Mouse (Mus musculus) hindbrain, embryonic 13.5 days (tissue): Measurements from ENCODE around the gene Anapc7. TPM values are rescaled to one million over a fixed set of nuclear protein-coding genes. Genes with fewer than 3 reads are reported as not detected.

Experiments used
- ATAC-seq: fragments of 200-750 bp; cut with Nextera tagmentation; 2 replicates; pipeline ENCODE4 v1.8.0; 2017; ENCODE audit warnings: moderate TSS enrichment; ENCODE audit not compliant: low FRiP score
- H3K27ac ChIP-seq: fragments of 300-500 bp; sonication (generic); 2 replicates; pipeline ENCODE4 v1.5.1; 2015; ENCODE audit warnings: inconsistent platforms, mild to moderate bottlenecking, moderate library complexity
- H3K27me3 ChIP-seq: fragments of 300-500 bp; sonication (generic); 2 replicates; pipeline ENCODE4 v1.6.1; 2015; ENCODE audit warnings: mild to moderate bottlenecking, inconsistent platforms
- H3K36me3 ChIP-seq: fragments of 300-500 bp; sonication (generic); 2 replicates; pipeline ENCODE4 v1.6.1; 2015; ENCODE audit warnings: mild to moderate bottlenecking, inconsistent platforms
- H3K4me1 ChIP-seq: fragments of 300-500 bp; sonication (generic); replicated peaks from 2 replicates; pipeline ENCODE4 v1.6.1; 2015; ENCODE audit warnings: inconsistent platforms
- H3K4me2 ChIP-seq: fragments of 300-500 bp; sonication (generic); 2 replicates; pipeline ENCODE4 v1.6.1; 2015; ENCODE audit warnings: inconsistent platforms, mild to moderate bottlenecking, moderate library complexity
- H3K4me3 ChIP-seq: fragments of 300-500 bp; sonication (generic); 2 replicates; pipeline ENCODE4 v1.5.1; 2015; ENCODE audit warnings: mild to moderate bottlenecking, inconsistent platforms
- H3K9ac ChIP-seq: fragments of 300-500 bp; sonication (generic); 2 replicates; pipeline ENCODE4 v1.6.1; 2015; ENCODE audit warnings: mild to moderate bottlenecking, inconsistent platforms
- H3K9me3 ChIP-seq: fragments of 300-500 bp; sonication (generic); 2 replicates; pipeline ENCODE4 v1.6.1; 2016; ENCODE audit warnings: inconsistent platforms
- WGBS: fragments of 180-500 bp; shearing (Covaris S2); methylation state at CpG from one replicate; pipeline ENCODE4 v1.1.7; 2015; 5-methylcytosine and 5-hydroxymethylcytosine counted together
- polyA plus RNA-seq: library from polyadenylated mRNA; unstranded; fragments of >200 nt; fragmentation: Nextera tagmentation; extraction: Ambion mirVana; gene quantifications from 2 replicates; pipeline ENCODE4 v1.2.1, GENCODE M21; 2015

Anapc7 gene
- polyA plus RNA-seq, 1 experiment from 2014 or later: 46.7 TPM

DNA sequence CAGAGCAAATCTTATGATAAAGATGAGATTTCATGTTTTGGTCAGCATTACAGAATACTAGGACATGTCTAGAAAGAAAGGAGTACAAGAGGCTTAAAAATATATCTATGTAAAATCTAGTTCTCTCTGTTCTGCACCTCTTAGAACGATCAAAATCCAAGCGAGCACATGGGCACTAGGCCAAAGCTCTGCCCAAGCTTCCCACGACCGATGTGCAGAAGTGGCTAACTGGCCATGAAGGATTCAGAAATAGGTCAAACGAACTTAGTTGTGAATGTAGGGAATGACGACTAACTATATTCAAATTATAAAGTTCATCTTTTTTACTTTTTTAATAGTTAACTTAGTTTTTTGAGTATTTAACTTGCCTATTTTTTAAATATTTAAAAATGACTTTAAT lies 66.3 kb downstream of the Anapc7 start:
- WGBS: 91% methylated on average over 6 of the region's 6 CpGs
- Histone ChIP-seq H3K9ac (no peak overlapping the region), H3K4me1 (no peaks in the 10 kb centered on the region), H3K9me3 (no peaks in the 10 kb centered on the region), H3K4me2 (no peak overlapping the region), H3K27me3 (no peaks in the 10 kb centered on the region), H3K27ac (no peak overlapping the region), H3K36me3 (peaks cover 80% of the 10 kb centered on the region), H3K4me3 (no peak overlapping the region)
- ATAC-seq: no peak

DNA sequence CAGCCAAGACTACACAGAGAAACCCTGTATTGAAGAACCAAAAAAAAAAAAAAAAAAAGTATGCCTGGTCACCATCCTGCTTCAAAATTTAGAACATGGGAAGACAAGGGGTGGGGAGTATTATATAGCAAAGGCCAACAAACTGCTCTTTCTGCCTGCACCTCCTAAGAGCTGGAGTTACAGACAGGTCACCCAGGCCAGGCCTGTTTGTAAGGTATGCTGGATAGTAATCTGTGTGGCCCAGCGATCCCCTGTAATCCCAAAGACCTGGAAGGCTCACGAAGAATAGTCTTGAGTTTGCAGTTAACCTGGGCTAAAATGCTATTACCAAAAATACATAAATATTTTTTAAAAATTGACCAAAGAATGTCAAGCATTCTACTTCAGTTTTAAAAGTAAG lies 68.7 kb downstream of the Anapc7 start:
- no peaks in the 10 kb centered on the region for H3K9me3 ChIP-seq
- no peaks in the 10 kb centered on the region for H3K27me3 ChIP-seq
- 98% methylated on average over 2 of the region's 2 CpGs for WGBS
- no peak for ATAC-seq
- H3K4me2 ChIP-seq: no peak overlapping the region
- H3K27ac ChIP-seq: no peak overlapping the region
- no peaks in the 10 kb centered on the region for H3K4me1 ChIP-seq
- H3K9ac ChIP-seq: no peak overlapping the region
- H3K4me3 ChIP-seq: no peak overlapping the region
- H3K36me3 ChIP-seq: peaks cover 79% of the 10 kb centered on the region

DNA sequence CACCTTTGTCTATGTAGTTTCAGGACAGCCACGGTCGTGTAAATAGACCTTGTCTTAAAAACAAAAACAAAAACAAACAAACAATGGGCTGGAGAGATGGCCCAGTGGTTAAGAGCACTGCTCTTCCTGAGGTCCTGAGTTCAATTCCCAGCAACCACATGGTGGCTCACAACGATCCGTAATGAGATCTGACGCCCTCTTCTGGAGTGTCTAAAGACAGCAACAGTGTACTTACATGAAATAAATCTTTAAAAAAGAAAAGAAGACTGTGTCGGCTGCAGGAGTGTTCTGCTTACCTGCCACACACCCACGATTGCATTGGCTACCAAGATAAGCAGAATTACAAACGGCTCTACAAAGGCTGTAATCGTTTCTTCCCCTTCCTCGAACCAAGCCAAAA lies 69.9 kb downstream of the Anapc7 start:
- Histone ChIP-seq H3K4me2 (no peak overlapping the region), H3K9me3 (no peaks in the 10 kb centered on the region), H3K36me3 (peaks cover 77% of the 10 kb centered on the region), H3K4me1 (peaks cover 10% of the 10 kb centered on the region), H3K4me3 (no peak overlapping the region), H3K27ac (no peak overlapping the region), H3K27me3 (no peaks in the 10 kb centered on the region), H3K9ac (no peak overlapping the region)
- 92% methylated on average over 10 of the region's 10 CpGs for WGBS
- no peak for ATAC-seq

DNA sequence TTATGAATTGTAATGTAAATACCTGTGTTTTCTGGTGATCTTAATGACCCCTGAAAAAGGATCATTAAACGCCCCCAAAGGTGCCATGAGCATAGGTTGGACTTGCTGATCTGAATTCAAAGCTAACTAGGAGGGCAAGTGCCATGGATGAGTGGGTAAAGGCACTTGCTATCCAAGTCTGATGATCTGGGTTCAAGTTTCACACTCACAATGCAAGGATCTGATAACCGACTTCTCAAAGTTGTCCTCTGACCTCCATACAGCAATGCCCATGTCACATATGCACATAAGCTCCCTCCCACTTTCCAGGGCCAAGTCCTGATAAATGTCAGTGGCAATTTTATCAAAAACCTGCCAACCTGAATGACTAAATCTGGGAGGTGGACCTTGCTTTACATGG lies 71.5 kb downstream of the Anapc7 start:
- WGBS: 90% methylated on average over 2 of the region's 2 CpGs
- ATAC-seq: no peak
- Histone ChIP-seq H3K4me2 (no peak overlapping the region), H3K4me1 (peaks cover 22% of the 10 kb centered on the region), H3K9me3 (no peaks in the 10 kb centered on the region), H3K27ac (no peak overlapping the region), H3K27me3 (no peaks in the 10 kb centered on the region), H3K36me3 (peaks cover 76% of the 10 kb centered on the region), H3K9ac (no peak overlapping the region), H3K4me3 (no peak overlapping the region)

DNA sequence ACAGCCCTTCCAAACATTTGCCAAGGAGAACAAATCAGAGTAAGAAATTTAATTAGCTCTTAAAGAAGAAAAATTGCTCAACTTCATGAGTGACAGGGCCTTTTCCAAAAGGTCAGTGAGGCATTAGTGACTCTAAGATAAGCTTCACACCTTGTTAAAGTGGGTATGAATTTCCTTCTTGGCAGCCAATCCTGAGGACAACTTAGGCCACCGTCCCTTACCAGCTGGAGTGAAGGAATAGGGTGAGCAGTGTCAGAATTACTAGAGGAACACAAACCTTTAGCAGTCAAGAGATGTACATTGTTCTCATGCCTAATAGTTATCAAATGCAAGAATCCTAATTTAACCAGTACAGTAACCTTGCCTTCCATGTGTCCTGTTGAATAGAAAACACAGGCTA lies 73.0 kb downstream of the Anapc7 start:
- Histone ChIP-seq H3K36me3 (peaks cover 62% of the 10 kb centered on the region), H3K27ac (no peak overlapping the region), H3K4me2 (no peak overlapping the region), H3K4me3 (no peak overlapping the region), H3K9ac (no peak overlapping the region), H3K27me3 (no peaks in the 10 kb centered on the region), H3K9me3 (no peaks in the 10 kb centered on the region), H3K4me1 (peaks cover 33% of the 10 kb centered on the region)
- WGBS: 74% methylated on average over 1 of the region's 1 CpGs
- ATAC-seq: no peak

Other genes starting within 250 kb of the Anapc7 start
- gene Hvcn1, start 214.9 kb upstream of the Anapc7 start, polyA plus RNA-seq: 1.8 and 2.2 TPM in 2 replicates
- gene Tctn1, start 157.2 kb upstream of the Anapc7 start, polyA plus RNA-seq: 5.9 and 6.6 TPM in 2 replicates
- gene Pptc7, start 137.3 kb upstream of the Anapc7 start, polyA plus RNA-seq: 8.0 and 8.3 TPM in 2 replicates
- 21.0 and 23.9 TPM in 2 replicates for gene Rad9b, start 67.5 kb upstream of the Anapc7 start, polyA plus RNA-seq
- 297 and 305 TPM in 2 replicates for gene Vps29, start 67.3 kb upstream of the Anapc7 start, polyA plus RNA-seq
- 48.3 and 50.2 TPM in 2 replicates for gene Gpn3, start 49.8 kb upstream of the Anapc7 start, polyA plus RNA-seq
- 131 and 132 TPM in 2 replicates for gene Fam216a, start 49.3 kb upstream of the Anapc7 start, polyA plus RNA-seq
- gene Arpc3, start 29.8 kb upstream of the Anapc7 start, polyA plus RNA-seq: 159 and 173 TPM in 2 replicates
- 39.4 and 41.2 TPM in 2 replicates for gene Atp2a2, start 80.5 kb downstream of the Anapc7 start, polyA plus RNA-seq
- 70.2 and 70.7 TPM in 2 replicates for gene Ift81, start 192.8 kb downstream of the Anapc7 start, polyA plus RNA-seq
- gene P2rx7, start 222.2 kb downstream of the Anapc7 start, polyA plus RNA-seq: 5.6 and 6.5 TPM in 2 replicates